Mouse (Mus musculus) E14TG2a.4 (cell line): ENCODE data around the gene Klhl2.
A peak's percentile ranks its signal among the peaks of the same experiment; 100 is the strongest.

ENCODE experiments used
- H3K27me3 ChIP-seq: 2 replicates; pipeline ENCODE4 v1.6.1; 2014; ENCODE audit warnings: low read length, control low read depth; ENCODE audit not compliant: insufficient read depth
- H3K36me3 ChIP-seq: 2 replicates; pipeline ENCODE4 v1.6.1; 2014; ENCODE audit warnings: low read length, control low read depth; ENCODE audit not compliant: insufficient read depth
- H3K4me1 ChIP-seq: replicated peaks from 2 replicates; pipeline ENCODE4 v1.6.1; 2014; ENCODE audit warnings: low read depth, low read length, control low read depth
- H3K4me3 ChIP-seq: replicated peaks from 2 replicates; pipeline ENCODE4 v1.5.1; 2014; ENCODE audit warnings: mild to moderate bottlenecking, low read length
- H3K9me3 ChIP-seq: 2 replicates; pipeline ENCODE4 v1.6.1; 2014; ENCODE audit warnings: low read length, control low read depth
- CTCF ChIP-seq: conservative IDR thresholded peaks from 2 replicates; pipeline ENCODE4 v1.5.1; 2014; ENCODE audit warnings: low read length
- NANOG ChIP-seq: IDR thresholded peaks from 2 replicates; pipeline ENCODE4 v1.6.1; 2014; ENCODE audit warnings: borderline replicate concordance, low read length, mixed read lengths
- POU5F1 ChIP-seq: IDR thresholded peaks from 2 replicates; pipeline ENCODE4 v1.6.1; 2014; ENCODE audit warnings: low read length, borderline replicate concordance

Klhl2 gene

GRCm38 (mm10) chr8:64740547-64741211, 109.1 kb downstream of the Klhl2 start:
- Histone ChIP-seq H3K4me1 (no peaks in the 10 kb centered on the region), H3K4me3 (no peak overlapping the region), H3K27me3 (no peaks in the 10 kb centered on the region), H3K36me3 (peaks cover 13% of the 10 kb centered on the region), H3K9me3 (no peaks in the 10 kb centered on the region)
- TF ChIP-seq NANOG (no peak), POU5F1 (no peak), CTCF (no peak)

- H3K27me3 ChIP-seq = no peaks in the 10 kb centered on the region
- H3K9me3 ChIP-seq = no peaks in the 10 kb centered on the region
- H3K36me3 ChIP-seq = peaks cover 13% of the 10 kb centered on the region
- H3K4me3 ChIP-seq = no peak overlapping the region
- H3K4me1 ChIP-seq = peaks cover 6% of the 10 kb centered on the region
- TF ChIP-seq POU5F1 = no peak
- no peak for TF ChIP-seq CTCF
- no peak for TF ChIP-seq NANOG
Observed at GRCm38 (mm10) chr8:64738916-64739315, 110.9 kb downstream of the Klhl2 start.

- Histone ChIP-seq H3K36me3 (peaks cover 13% of the 10 kb centered on the region), H3K4me1 (peaks cover 14% of the 10 kb centered on the region), H3K9me3 (no peaks in the 10 kb centered on the region), H3K27me3 (no peaks in the 10 kb centered on the region), H3K4me3 (no peak overlapping the region)
- TF ChIP-seq CTCF (no peak), POU5F1 (no peak)
Observed at GRCm38 (mm10) chr8:64736767-64737323, 113.0 kb downstream of the Klhl2 start.

- Histone ChIP-seq H3K36me3 (peaks cover 12% of the 10 kb centered on the region), H3K27me3 (no peaks in the 10 kb centered on the region), H3K9me3 (no peaks in the 10 kb centered on the region), H3K4me1 (peaks cover 30% of the 10 kb centered on the region), H3K4me3 (no peak overlapping the region)
- TF ChIP-seq POU5F1 (no peak), CTCF (no peak), NANOG (no peak)
Observed at GRCm38 (mm10) chr8:64735161-64735560, 114.7 kb downstream of the Klhl2 start.

GRCm38 (mm10) chr8:64733271-64733943, 116.4 kb downstream of the Klhl2 start, which contains the start of gene Msmo1:
TSS of gene Msmo1 (minus strand) at chr8:64733792.
- Histone ChIP-seq H3K4me1 (peaks cover 45% of the 10 kb centered on the region), H3K4me3 (peak within 1 kb of the TSS; percentile 87), H3K27me3 (no peaks in the 10 kb centered on the region), H3K9me3 (no peaks in the 10 kb centered on the region), H3K36me3 (peaks cover 29% of the 10 kb centered on the region)
- no peak for TF ChIP-seq POU5F1
- no peak for TF ChIP-seq CTCF
- no peak for TF ChIP-seq NANOG

- Histone ChIP-seq H3K9me3 (no peaks in the 10 kb centered on the region), H3K27me3 (no peaks in the 10 kb centered on the region), H3K4me3 (peak overlapping the region; percentile 87), H3K4me1 (peaks cover 51% of the 10 kb centered on the region), H3K36me3 (peaks cover 38% of the 10 kb centered on the region)
- TF ChIP-seq CTCF (no peak), NANOG (no peak), POU5F1 (no peak)
Observed at GRCm38 (mm10) chr8:64732596-64732995, 117.2 kb downstream of the Klhl2 start.

GRCm38 (mm10) chr8:64728156-64728555, 121.7 kb downstream of the Klhl2 start:
- H3K36me3 ChIP-seq = peaks cover 81% of the 10 kb centered on the region
- H3K9me3 ChIP-seq = no peaks in the 10 kb centered on the region
- TF ChIP-seq CTCF (no peak), POU5F1 (no peak), NANOG (no peak)
- H3K4me3 ChIP-seq = no peak overlapping the region
- no peaks in the 10 kb centered on the region for H3K27me3 ChIP-seq
- peaks cover 65% of the 10 kb centered on the region for H3K4me1 ChIP-seq

- Histone ChIP-seq H3K9me3 (no peaks in the 10 kb centered on the region), H3K36me3 (peaks cover 98% of the 10 kb centered on the region), H3K4me1 (peaks cover 50% of the 10 kb centered on the region), H3K4me3 (no peak overlapping the region), H3K27me3 (no peaks in the 10 kb centered on the region)
- no peak for TF ChIP-seq CTCF
- TF ChIP-seq POU5F1 = no peak
- TF ChIP-seq NANOG = no peak
Observed at GRCm38 (mm10) chr8:64726190-64726695, 123.6 kb downstream of the Klhl2 start.
